Mouse (Mus musculus) small intestine, adult 2 months (tissue): ENCODE results near the gene Dnaaf1.

Source experiments
- CTCF ChIP-seq: fragments of 200-500 bp; IDR thresholded peaks from 2 replicates; pipeline ENCODE4 v1.5.1; 2012; ENCODE audit warnings: low read depth, mild to moderate bottlenecking, control low read depth, inconsistent platforms, low read length, moderate library complexity, mixed read lengths; ENCODE audit not compliant: insufficient replicate concordance, insufficient read length; ENCODE audit errors: extremely low read depth
- POLR2A ChIP-seq: fragments of 200-500 bp; IDR thresholded peaks from 2 replicates; pipeline ENCODE4 v1.6.1; 2012; ENCODE audit warnings: low read depth, mild to moderate bottlenecking, control low read depth, inconsistent platforms, low read length, moderate library complexity

DNA sequence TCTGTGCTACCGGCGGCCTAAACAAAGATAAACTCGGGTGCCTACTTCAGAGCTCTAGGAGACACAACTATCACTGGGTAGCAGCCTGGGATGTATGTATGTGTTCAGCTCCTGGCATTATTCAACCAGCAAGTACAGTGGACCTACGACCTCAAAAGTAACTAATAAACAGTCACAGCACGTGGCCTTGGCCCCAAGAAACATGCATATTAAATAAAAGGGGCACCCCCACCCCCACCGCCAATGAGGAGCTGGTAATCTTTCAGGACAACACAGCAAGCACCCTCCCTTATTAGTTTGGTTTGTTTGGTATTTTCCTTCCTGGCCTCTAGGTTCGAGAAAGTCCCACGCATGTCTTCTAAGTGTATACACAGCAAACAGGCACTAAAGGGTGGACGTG is 6.8 kb upstream of the Dnaaf1 start:
- no peak for TF ChIP-seq CTCF
- TF ChIP-seq POLR2A = no peak
